Mouse (Mus musculus) brain, adult 2 months (tissue): ENCODE results near the gene Hist1h3h.

Experiments
- DNase-seq: peaks from one replicate; pipeline ENCODE4 v3.0.0; 2011; ENCODE audit warnings: low read depth, low spot score

Hist1h3h gene

DNA sequence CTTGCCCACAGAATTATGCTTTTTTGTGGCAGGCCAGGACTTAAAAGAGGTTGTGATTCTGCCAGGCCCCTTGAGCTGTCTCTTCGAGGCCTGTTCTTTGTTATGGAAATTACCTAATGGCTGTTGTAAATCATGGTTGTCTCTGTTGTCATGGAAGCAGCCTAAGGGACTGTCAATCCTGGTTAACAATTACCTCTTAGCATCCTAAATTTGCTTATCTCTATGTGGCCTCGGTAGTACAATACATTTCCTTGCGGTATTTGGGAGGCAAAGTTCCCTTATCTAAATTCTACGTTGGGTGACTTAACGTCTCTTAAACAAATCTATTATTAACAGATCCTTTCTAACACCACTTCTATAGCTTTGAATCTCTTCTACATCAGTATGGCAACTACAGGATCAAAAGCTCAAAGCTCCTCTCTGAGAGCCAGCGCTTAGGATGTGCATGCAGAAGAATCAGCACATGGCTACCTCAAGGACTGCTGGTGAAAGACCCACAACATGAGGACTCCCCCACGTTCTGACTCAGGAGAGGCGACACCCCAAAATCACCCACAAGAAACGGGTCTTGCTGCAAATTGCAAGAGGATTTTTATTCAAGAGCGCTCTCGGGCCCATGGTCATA, 10.6 kb downstream of the Hist1h3h start:
- no peak for DNase-seq

GRCm38 (mm10) chr13:21729544-21729943, 12.1 kb downstream of the Hist1h3h start:
- DNase-seq, result no peak

GRCm38 (mm10) chr13:21733466-21733865, 16.0 kb downstream of the Hist1h3h start:
- DNase-seq, result no peak

DNA sequence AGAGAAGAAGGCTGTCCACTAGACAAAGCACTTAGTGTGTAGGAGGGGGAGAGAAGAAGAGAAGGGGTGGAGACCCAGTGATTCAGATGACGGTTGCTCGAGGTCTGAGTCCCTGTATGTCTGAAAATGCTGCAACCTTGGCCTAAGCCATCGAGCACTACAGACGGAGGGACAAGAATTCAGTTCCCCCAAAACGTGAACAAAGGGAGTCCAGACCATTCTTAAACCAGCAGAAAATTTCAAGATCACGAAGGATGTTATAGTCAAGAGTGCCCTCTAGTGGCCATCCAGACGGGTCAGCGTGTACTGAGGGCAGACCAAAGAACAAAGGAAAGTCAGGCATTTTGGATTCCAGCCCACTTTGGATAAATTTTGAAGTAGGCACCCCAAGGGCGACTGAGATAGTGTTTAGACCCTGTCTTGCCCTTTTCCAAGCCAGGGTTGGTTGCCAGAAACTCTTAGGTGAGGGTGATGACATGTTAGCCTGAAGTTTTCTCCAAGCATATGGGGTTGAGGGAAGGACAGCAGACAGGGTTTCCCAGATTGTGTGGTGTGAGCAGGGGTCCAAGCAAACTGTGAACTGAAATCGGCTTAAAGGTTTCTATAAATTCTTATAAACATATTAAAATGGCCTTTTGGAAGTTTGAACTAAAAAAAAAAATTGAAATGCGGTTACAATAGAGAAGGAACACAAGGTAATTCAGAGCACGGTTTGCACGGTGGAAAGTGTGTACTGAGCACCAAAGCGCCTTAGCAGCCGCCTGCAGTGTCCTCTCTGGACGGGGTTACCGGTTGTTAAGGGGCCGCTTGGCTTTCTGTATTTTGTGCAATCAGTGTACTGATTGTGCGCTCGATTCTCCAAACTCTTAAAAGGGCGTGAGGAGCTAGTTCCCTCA, 16.8 kb downstream of the Hist1h3h start:
- DNase-seq, result peak; percentile 93

GRCm38 (mm10) chr13:21734906-21735767, 17.7 kb downstream of the Hist1h3h start, which contains the start of gene Hist1h4j:
Gene Hist1h4j, plus strand, starts transcription at chr13:21735064.
- peak; percentile 93 for DNase-seq

GRCm38 (mm10) chr13:21745006-21745405, 27.5 kb downstream of the Hist1h3h start:
- no peak for DNase-seq

DNA sequence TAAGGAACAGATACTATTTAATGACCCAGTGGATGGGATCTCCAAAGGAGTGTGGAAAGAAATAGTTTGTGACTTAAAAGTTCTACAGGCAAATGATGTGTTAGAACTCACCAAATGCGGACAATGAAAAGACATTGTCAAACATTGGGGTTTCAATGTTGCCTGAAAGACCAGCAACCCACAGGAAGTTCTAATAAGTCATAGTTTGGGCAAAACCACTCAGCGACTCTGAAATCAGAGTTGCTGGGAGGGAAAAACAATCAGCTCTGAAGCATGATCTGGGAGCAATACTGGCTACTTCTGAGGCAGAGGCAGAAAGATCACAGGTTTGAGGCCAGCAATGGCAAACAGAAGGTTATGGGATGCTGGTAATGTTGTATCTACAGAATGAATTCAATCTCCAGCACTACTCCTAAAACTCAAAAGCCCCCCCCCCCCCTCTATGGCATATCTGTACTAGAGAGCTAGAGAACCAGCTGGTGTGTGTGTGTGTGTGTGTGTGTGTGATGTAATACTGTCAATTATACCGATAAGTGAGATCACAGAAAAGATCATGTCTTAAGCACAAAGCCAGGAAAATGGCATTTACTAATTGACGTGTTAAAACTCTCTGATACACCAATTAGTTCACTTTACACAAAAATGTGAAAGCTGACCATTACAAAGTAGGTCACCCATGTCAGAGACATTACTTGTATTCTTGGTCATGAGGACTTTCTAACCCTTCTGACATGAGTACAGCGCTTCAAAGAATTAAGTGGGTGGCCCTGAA, 32.1 kb downstream of the Hist1h3h start:
- DNase-seq, result peak; percentile 22

DNA sequence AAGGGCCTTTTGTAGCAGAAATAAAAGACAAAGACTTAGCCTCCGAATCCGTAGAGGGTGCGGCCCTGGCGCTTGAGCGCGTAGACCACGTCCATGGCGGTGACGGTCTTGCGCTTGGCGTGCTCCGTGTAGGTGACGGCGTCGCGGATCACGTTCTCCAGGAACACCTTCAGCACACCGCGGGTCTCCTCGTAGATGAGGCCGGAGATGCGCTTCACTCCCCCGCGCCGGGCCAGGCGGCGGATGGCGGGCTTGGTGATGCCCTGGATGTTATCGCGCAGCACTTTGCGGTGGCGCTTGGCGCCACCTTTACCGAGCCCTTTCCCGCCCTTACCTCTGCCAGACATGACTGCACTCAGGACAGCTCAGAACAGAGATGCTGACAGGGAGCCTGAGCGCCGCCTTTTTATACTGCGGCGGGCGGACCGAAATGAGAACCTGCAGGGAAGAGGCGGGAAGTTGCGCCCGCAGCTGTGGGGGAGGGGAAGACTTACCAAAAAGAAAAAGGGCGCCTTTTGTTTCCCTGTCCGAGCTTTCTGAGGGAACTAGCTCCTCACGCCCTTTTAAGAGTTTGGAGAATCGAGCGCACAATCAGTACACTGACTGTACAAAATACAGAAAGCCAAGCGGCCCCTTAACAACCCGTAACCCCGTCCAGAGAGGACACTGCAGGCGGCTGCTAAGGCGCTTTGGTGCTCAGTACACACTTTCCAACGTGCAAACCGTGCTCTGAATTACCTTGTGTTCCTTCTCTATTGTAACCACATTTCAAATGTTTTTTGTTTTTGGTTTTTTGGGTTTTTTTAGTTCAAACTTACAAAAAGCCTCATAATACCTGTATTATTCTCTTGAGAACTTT, 32.9 kb downstream of the Hist1h3h start, which contains the start of gene Hist1h4k:
Gene Hist1h4k, minus strand, starts transcription at position 347 of the 859 bp plus-strand sequence.
- DNase-seq, result peak; percentile 96

DNA sequence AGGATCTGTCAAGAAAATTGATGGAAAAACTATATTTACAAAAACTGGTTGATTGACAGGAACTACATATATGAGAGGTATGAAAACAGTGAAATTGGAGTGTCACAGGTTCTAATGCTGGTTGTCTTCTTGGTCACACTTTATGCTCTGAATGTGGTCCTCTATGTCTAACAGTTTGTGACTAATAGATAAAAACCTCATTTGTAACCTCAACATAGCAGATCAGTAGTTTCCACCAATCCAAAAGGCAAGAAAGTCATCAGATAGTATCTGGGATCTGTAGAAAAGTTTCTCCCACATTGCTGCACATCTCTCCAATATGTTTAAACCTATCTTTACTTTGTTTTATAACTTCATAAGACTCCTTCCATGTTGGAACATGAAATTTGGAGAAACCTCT, 34.0 kb downstream of the Hist1h3h start:
- DNase-seq, result no peak

GRCm38 (mm10) chr13:21751827-21752226, 34.4 kb downstream of the Hist1h3h start:
- DNase-seq, result no peak

DNA sequence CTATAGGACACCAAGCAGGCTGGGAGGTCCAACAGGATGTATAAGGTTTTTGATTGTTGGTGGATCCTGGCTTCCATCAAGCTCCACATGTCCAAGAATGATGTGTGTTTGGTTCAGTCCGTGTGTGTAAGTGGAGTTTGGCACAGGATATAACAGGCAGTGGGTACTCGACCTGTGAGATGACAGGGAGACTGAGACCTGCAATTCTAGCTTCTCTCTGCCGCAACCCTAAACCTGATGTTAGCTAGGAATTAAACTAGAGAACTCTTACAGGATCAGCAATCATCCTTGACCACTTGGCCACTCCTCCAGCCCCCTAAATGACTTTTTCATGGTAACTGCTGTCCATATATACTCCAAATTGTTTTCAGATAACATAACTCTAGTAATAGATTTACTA, 34.9 kb downstream of the Hist1h3h start:
- DNase-seq, result no peak

DNA sequence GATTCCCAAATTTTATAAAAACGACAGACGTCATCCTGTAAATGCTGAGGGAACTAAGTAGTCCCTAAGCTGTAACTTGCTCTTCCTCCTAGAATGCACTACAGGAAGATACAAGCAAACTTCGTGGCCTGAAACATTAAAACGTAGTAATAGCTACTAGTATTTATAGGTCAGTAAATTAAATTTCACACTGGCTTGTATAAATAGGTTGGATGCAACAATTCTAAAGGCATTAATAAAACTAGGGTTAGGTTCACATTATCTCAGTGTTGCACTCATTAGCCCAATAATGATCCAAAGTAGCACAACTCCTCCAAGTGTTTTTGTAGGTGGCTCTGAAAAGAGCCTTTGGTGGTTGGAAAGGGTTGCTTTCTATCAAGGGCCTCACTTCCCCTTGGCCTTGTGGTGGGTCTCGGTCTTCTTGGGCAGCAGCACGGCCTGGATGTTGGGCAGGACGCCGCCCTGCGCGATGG, 35.6 kb downstream of the Hist1h3h start:
- no peak for DNase-seq

GRCm38 (mm10) chr13:21753524-21754285, 36.2 kb downstream of the Hist1h3h start, which contains the start of the genes Hist1h2ak and Hist1h2bn:
Gene Hist1h2ak, minus strand, starts transcription at chr13:21753827.
Gene Hist1h2bn, plus strand, starts transcription at chr13:21754123.
- DNase-seq, result peak; percentile 98

DNA sequence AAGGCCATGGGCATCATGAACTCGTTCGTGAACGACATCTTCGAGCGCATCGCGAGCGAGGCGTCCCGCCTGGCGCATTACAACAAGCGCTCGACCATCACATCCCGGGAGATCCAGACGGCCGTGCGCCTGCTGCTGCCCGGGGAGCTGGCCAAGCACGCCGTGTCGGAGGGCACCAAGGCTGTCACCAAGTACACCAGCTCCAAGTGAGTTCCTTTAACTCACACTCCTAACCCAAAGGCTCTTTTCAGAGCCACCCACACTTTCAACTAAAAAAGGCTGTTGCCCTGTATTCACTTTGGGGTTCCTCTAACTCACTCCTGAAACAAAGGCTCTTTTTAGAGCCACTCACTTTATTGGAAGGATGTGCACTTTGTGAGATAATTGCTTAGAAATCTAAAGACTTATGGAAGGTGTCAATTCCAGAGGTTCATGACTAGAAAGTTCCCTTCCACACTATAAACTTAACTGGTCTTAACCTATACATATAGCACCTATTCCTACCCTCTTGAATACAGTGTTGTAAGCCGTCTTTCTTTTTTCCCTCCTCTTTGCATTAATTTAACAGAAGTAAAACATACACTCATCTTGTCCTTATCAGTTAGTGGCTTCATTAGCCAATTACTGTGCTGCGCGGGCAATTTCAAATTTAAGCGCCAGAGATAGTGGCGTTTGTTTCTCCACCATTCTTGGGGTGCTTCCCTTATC, 37.0 kb downstream of the Hist1h3h start:
- peak; percentile 44 for DNase-seq

GRCm38 (mm10) chr13:21755707-21756106, 38.2 kb downstream of the Hist1h3h start:
- no peak for DNase-seq
